Comparison of ENCODE assay signal across 27 mouse cellular contexts in genomic region chr10:51720904-51721303, GRCm38 (mm10). TPM values are rescaled to one million over a fixed set of nuclear protein-coding genes. Genes with fewer than 3 reads are reported as not detected.
DNase-seq lines count a peak whose midpoint lies in the region; ATAC-seq and TF ChIP-seq lines count a peak whose summit lies in the region.
"Had no signal": no experiment of that assay in that cellular context is flagged by ENCODE, and none has a peak within 500 bp of the region (broad histone marks: within the 10 kb centered on the region; RNA-seq: fewer than 3 reads in every experiment).

No protein-coding gene starts in this region.

- DNase-seq in embryo, embryonic 11 days: peak; percentile 8
- no peak for DNase-seq in embryo, embryonic 9.5 days (ENCODE audit: extremely low spot score)
- peak; percentile 59 for DNase-seq in kidney, postnatal 0 days (ENCODE audit: low spot score)
- DNase-seq in kidney, postnatal 10 days: no peak
- DNase-seq in forelimb bud, embryonic 11.5 days (ENCODE audit: low read depth, low spot score): peak; percentile 14
- DNase-seq in urinary bladder, adult 2 months (ENCODE audit: low spot score): no peak
- DNase-seq in heart, adult 11 months: no peak
- DNase-seq: adrenal gland, postnatal 14 days; cerebellum, adult 11-12 months; cerebellum, adult 9-10 months; cerebellum, postnatal 25 days; gastrocnemius, postnatal 10 days; heart, adult 2 months; heart, postnatal 14 days had no signal

- H3K4me1 ChIP-seq in kidney, postnatal 0 days (replicated peaks; ENCODE audit: insufficient read depth, low read length): no peaks in the 10 kb centered on the region
- H3K4me1 ChIP-seq in intestine, postnatal 0 days (replicated peaks; ENCODE audit: control insufficient read depth, insufficient read depth, low read length): no peaks in the 10 kb centered on the region
- H3K4me1 ChIP-seq: embryonic facial prominence, embryonic 12.5 days; forebrain, embryonic 15.5 days; heart, embryonic 15.5 days; hindbrain, embryonic 13.5 days had no signal

- no peak overlapping the region for H3K27ac ChIP-seq in kidney, postnatal 0 days
- H3K27ac ChIP-seq in intestine, postnatal 0 days (ENCODE audit: low read depth, low read length): no peak overlapping the region
- H3K27ac ChIP-seq: embryonic facial prominence, embryonic 12.5 days; forebrain, embryonic 15.5 days; heart, adult 2 months; heart, embryonic 15.5 days; hindbrain, embryonic 13.5 days had no signal

- H3K36me3 ChIP-seq in kidney, postnatal 0 days (ENCODE audit: insufficient read depth, low read length): no peaks in the 10 kb centered on the region
- no peaks in the 10 kb centered on the region for H3K36me3 ChIP-seq in intestine, postnatal 0 days (ENCODE audit: control insufficient read depth, insufficient read depth)
- H3K36me3 ChIP-seq: embryonic facial prominence, embryonic 12.5 days; forebrain, embryonic 15.5 days; heart, embryonic 15.5 days; hindbrain, embryonic 13.5 days had no signal

- H3K9me3 ChIP-seq in kidney, postnatal 0 days (replicated peaks; ENCODE audit: low read length): no peaks in the 10 kb centered on the region
- H3K9me3 ChIP-seq in intestine, postnatal 0 days (ENCODE audit: control insufficient read depth): no peaks in the 10 kb centered on the region
- H3K9me3 ChIP-seq: embryonic facial prominence, embryonic 12.5 days; forebrain, embryonic 15.5 days; heart, embryonic 15.5 days; hindbrain, embryonic 13.5 days had no signal

- H3K27me3 ChIP-seq in kidney, postnatal 0 days (ENCODE audit: insufficient read depth, low read length): no peaks in the 10 kb centered on the region
- H3K27me3 ChIP-seq in intestine, postnatal 0 days (replicated peaks; ENCODE audit: control insufficient read depth, insufficient read depth, low read length): no peaks in the 10 kb centered on the region
- H3K27me3 ChIP-seq: CH12.LX; embryonic facial prominence, embryonic 12.5 days; forebrain, embryonic 15.5 days; heart, embryonic 15.5 days; hindbrain, embryonic 13.5 days had no signal

- no peak for TF ChIP-seq CTCF in kidney, postnatal 0 days (IDR thresholded peaks at IDR 0.05; ENCODE audit: low read depth)
- no peak for TF ChIP-seq CTCF in intestine, postnatal 0 days (IDR thresholded peaks at IDR 0.05; ENCODE audit: low read depth)

- H3K4me2 ChIP-seq in kidney, postnatal 0 days (ENCODE audit: low read length): no peak overlapping the region
- peak overlapping the region; percentile 4; the same call in 1 of the 2 replicates for H3K4me2 ChIP-seq in intestine, postnatal 0 days (replicated peaks; ENCODE audit: low read depth)
- H3K4me2 ChIP-seq: embryonic facial prominence, embryonic 12.5 days; forebrain, embryonic 15.5 days; heart, embryonic 11.5 days; heart, embryonic 15.5 days; hindbrain, embryonic 13.5 days had no signal

- no peak overlapping the region for H3K4me3 ChIP-seq in kidney, postnatal 0 days (replicated peaks; ENCODE audit: low read depth, low read length)
- H3K4me3 ChIP-seq in intestine, postnatal 0 days (ENCODE audit: low read depth, low read length): no peak overlapping the region
- H3K4me3 ChIP-seq: embryonic facial prominence, embryonic 12.5 days; forebrain, embryonic 15.5 days; heart, adult 2 months; heart, embryonic 15.5 days; hindbrain, embryonic 13.5 days had no signal

- no peak for ATAC-seq in kidney, postnatal 0 days (replicated peaks; ENCODE audit: low FRiP score, low read depth)
- ATAC-seq in intestine, postnatal 0 days: no peak
- ATAC-seq: activated CD4-positive, CD25-positive, alpha-beta regulatory T cell, adult 4 months; forebrain, embryonic 15.5 days; Patski had no signal

- H3K9ac ChIP-seq in kidney, postnatal 0 days (ENCODE audit: low read depth, low read length): no peak overlapping the region
- no peak overlapping the region for H3K9ac ChIP-seq in intestine, postnatal 0 days (ENCODE audit: low read depth, low read length)
- H3K9ac ChIP-seq: embryonic facial prominence, embryonic 12.5 days; forebrain, embryonic 15.5 days; heart, embryonic 15.5 days; hindbrain, embryonic 13.5 days had no signal

- WGBS in kidney, postnatal 0 days: 26% methylated on average over 3 of the region's 3 CpGs
- WGBS in intestine, postnatal 0 days: 9% methylated on average over 3 of the region's 3 CpGs

RNA-seq across cellular contexts. Expression of gene Rfx6, which starts 43.3 kb away (rescaled TPM):
- polyA plus RNA-seq in kidney, postnatal 0 days (2015; fragmentation: Nextera tagmentation; extraction: Ambion mirVana): not detected in 2 replicates
- polyA plus RNA-seq in intestine, postnatal 0 days (2015; fragmentation: Nextera tagmentation; extraction: Ambion mirVana): 0.31 and 0.39 TPM in 2 replicates
- polyA plus RNA-seq in urinary bladder, adult 2 months (2012; rRNA removed): not detected in 2 replicates
- polyA plus RNA-seq: activated CD4-positive, CD25-positive, alpha-beta regulatory T cell, adult 4 months; C2C12; cortical plate, adult 2 months; embryonic facial prominence, embryonic 12.5 days; forebrain, embryonic 11.5 days; forebrain, embryonic 15.5 days; frontal cortex, adult 2 months; heart, adult 2 months; heart, embryonic 15.5 days; hindbrain, embryonic 13.5 days; Patski had no signal

Comparison
In these comparisons a context has a peak if more than half of its experiments do, and no peak if none do; other contexts are left out.
1. DNase-seq: peak in embryo, embryonic 11 days (single experiment), kidney, postnatal 0 days (single experiment) and forelimb bud, embryonic 11.5 days (single experiment); none in embryo, embryonic 9.5 days (single experiment), kidney, postnatal 10 days (single experiment), urinary bladder, adult 2 months (single experiment) and heart, adult 11 months (single experiment).